Mouse (Mus musculus): ENCODE results near the gene Mlxipl. TPM values are rescaled to one million over a fixed set of nuclear protein-coding genes. Genes with fewer than 3 reads are reported as not detected.
A peak's percentile ranks its signal among the peaks of the same experiment; 100 is the strongest.

The Mlxipl gene
- polyA plus RNA-seq, 1 experiment from 2014 or later, result 0.91 TPM

- WGBS, result 72% methylated on average over 6 of the region's 6 CpGs
- no peak overlapping the region for H3K9ac ChIP-seq
- H3K27me3 ChIP-seq (ENCODE audit: control insufficient read depth, insufficient read depth, low read length), result no peaks in the 10 kb centered on the region
- no peak overlapping the region for H3K27ac ChIP-seq
- ATAC-seq (ENCODE audit: low FRiP score) (no peak), DNase-seq (ENCODE audit: low spot score) (no peak)
- H3K4me3 ChIP-seq (replicated peaks; ENCODE audit: low read length), result no peak overlapping the region
- H3K4me1 ChIP-seq (replicated peaks; ENCODE audit: control insufficient read depth, insufficient read depth, low read length), result 0 out of 2 replicates have a peak, but pooled peaks cover 5% of the 10 kb centered on the region
- H3K9me3 ChIP-seq (ENCODE audit: control insufficient read depth, low read length), result no peaks in the 10 kb centered on the region
- H3K4me2 ChIP-seq (replicated peaks), result no peak overlapping the region
- peaks cover 64% of the 10 kb centered on the region for H3K36me3 ChIP-seq (replicated peaks; ENCODE audit: control insufficient read depth, insufficient read depth)
Measured at GRCm38 (mm10) chr5:135181776-135182175, 92.1 kb downstream of the Mlxipl start.

- ATAC-seq (ENCODE audit: low FRiP score), result no peak
- Histone ChIP-seq H3K9me3 (ENCODE audit: control insufficient read depth, low read length) (no peaks in the 10 kb centered on the region), H3K36me3 (replicated peaks; ENCODE audit: control insufficient read depth, insufficient read depth) (peaks cover 49% of the 10 kb centered on the region), H3K4me1 (replicated peaks; ENCODE audit: control insufficient read depth, insufficient read depth, low read length) (peaks cover 6% of the 10 kb centered on the region), H3K4me3 (replicated peaks; ENCODE audit: low read length) (no peak overlapping the region), H3K4me2 (replicated peaks) (no peak overlapping the region), H3K27me3 (ENCODE audit: control insufficient read depth, insufficient read depth, low read length) (no peaks in the 10 kb centered on the region), H3K27ac (no peak overlapping the region), H3K9ac (no peak overlapping the region)
- 54% methylated on average over 8 of the region's 8 CpGs for WGBS
- no peak for DNase-seq (ENCODE audit: low spot score)
Measured at GRCm38 (mm10) chr5:135183131-135183861, 93.6 kb downstream of the Mlxipl start.

DNA sequence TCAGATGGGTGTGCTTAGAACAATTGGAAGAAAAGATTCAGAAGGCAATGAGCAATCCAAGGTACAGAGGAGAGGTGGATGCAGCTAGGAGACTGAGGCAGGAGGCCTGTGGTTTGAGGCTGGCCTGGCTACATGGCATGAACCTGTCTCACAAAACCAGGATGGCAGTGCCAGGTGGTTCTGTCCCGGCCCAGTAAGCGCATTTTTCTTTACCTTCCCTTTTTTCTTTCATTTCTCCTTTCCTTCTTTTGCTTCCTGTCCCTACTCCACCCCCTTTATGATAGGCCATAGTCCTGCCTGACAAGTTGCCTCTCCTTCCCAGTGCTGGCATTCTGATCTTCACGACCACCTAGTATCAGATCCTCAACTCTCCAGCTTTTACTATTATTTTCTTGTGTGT lies 95.3 kb downstream of the Mlxipl start:
- no peaks in the 10 kb centered on the region for H3K27me3 ChIP-seq (ENCODE audit: control insufficient read depth, insufficient read depth, low read length)
- WGBS, result 97% methylated on average over 3 of the region's 3 CpGs
- H3K4me3 ChIP-seq (replicated peaks; ENCODE audit: low read length), result no peak overlapping the region
- H3K36me3 ChIP-seq (replicated peaks; ENCODE audit: control insufficient read depth, insufficient read depth), result peaks cover 32% of the 10 kb centered on the region
- H3K4me1 ChIP-seq (replicated peaks; ENCODE audit: control insufficient read depth, insufficient read depth, low read length), result peaks cover 23% of the 10 kb centered on the region
- H3K4me2 ChIP-seq (replicated peaks), result no peak overlapping the region
- H3K9ac ChIP-seq, result no peak overlapping the region
- no peak overlapping the region for H3K27ac ChIP-seq
- ATAC-seq (ENCODE audit: low FRiP score) (no peak), DNase-seq (ENCODE audit: low spot score) (no peak)
- no peaks in the 10 kb centered on the region for H3K9me3 ChIP-seq (ENCODE audit: control insufficient read depth, low read length)

- H3K4me2 ChIP-seq (replicated peaks), result no peak overlapping the region
- H3K27ac ChIP-seq, result no peak overlapping the region
- peaks cover 24% of the 10 kb centered on the region for H3K4me1 ChIP-seq (replicated peaks; ENCODE audit: control insufficient read depth, insufficient read depth, low read length)
- H3K36me3 ChIP-seq (replicated peaks; ENCODE audit: control insufficient read depth, insufficient read depth), result peaks cover 28% of the 10 kb centered on the region
- H3K9me3 ChIP-seq (ENCODE audit: control insufficient read depth, low read length), result no peaks in the 10 kb centered on the region
- WGBS, result 40% methylated on average over 3 of the region's 3 CpGs
- no peak for ATAC-seq (ENCODE audit: low FRiP score)
- no peaks in the 10 kb centered on the region for H3K27me3 ChIP-seq (ENCODE audit: control insufficient read depth, insufficient read depth, low read length)
- H3K4me3 ChIP-seq (replicated peaks; ENCODE audit: low read length), result no peak overlapping the region
- DNase-seq (ENCODE audit: low spot score), result no peak
- H3K9ac ChIP-seq, result no peak overlapping the region
Measured at GRCm38 (mm10) chr5:135185596-135185995, 95.9 kb downstream of the Mlxipl start.

DNA sequence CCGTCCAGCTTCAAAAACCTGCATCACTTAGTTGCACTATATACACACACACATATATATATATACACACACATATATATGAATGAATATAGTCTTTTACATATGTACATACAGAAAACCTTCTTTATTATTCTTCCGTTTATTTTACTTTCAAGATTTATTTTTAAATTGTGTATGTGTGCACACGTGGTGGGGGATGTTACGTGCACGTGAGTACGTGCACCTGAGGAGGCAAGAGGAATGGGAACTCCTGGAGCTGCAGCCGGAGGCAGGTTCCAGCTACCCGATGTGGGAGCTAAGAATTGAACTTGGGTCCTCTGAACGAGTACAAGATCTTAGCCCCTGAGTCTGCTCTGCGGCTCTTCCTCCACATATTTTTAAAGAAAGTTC lies 96.5 kb downstream of the Mlxipl start:
- Histone ChIP-seq H3K4me1 (replicated peaks; ENCODE audit: control insufficient read depth, insufficient read depth, low read length) (peaks cover 24% of the 10 kb centered on the region), H3K27me3 (ENCODE audit: control insufficient read depth, insufficient read depth, low read length) (no peaks in the 10 kb centered on the region), H3K4me2 (replicated peaks) (peak overlapping the region; percentile 62), H3K36me3 (replicated peaks; ENCODE audit: control insufficient read depth, insufficient read depth) (peaks cover 23% of the 10 kb centered on the region), H3K4me3 (replicated peaks; ENCODE audit: low read length) (peak overlapping the region; percentile 82), H3K9me3 (ENCODE audit: control insufficient read depth, low read length) (no peaks in the 10 kb centered on the region), H3K9ac (peak overlapping the region; percentile 90), H3K27ac (peak overlapping the region; percentile 93)
- ATAC-seq (ENCODE audit: low FRiP score) (no peak), DNase-seq (ENCODE audit: low spot score) (no peak)
- WGBS, result 21% methylated on average over 10 of the region's 10 CpGs

- peaks cover 18% of the 10 kb centered on the region for H3K36me3 ChIP-seq (replicated peaks; ENCODE audit: control insufficient read depth, insufficient read depth)
- no peaks in the 10 kb centered on the region for H3K27me3 ChIP-seq (ENCODE audit: control insufficient read depth, insufficient read depth, low read length)
- DNase-seq (ENCODE audit: low spot score) (peak; percentile 98), ATAC-seq (ENCODE audit: low FRiP score) (peak; percentile 96)
- H3K4me1 ChIP-seq (replicated peaks; ENCODE audit: control insufficient read depth, insufficient read depth, low read length), result peaks cover 27% of the 10 kb centered on the region
- H3K27ac ChIP-seq, result peak within 1 kb of the TSS; percentile 93
- H3K4me3 ChIP-seq (replicated peaks; ENCODE audit: low read length), result peak within 1 kb of the TSS; percentile 82
- H3K9me3 ChIP-seq (ENCODE audit: control insufficient read depth, low read length), result no peaks in the 10 kb centered on the region
- WGBS, result under 1% methylated on average over 57 of the region's 57 CpGs
- H3K9ac ChIP-seq, result peak within 1 kb of the TSS; percentile 90
- H3K4me2 ChIP-seq (replicated peaks), result peak within 1 kb of the TSS; percentile 62
Measured at GRCm38 (mm10) chr5:135186621-135187348, 97.1 kb downstream of the Mlxipl start, which contains the start of gene Baz1b. Gene Baz1b, plus strand, starts transcription at chr5:135187264.

- H3K4me2 ChIP-seq (replicated peaks), result peak overlapping the region; percentile 62
- H3K27me3 ChIP-seq (ENCODE audit: control insufficient read depth, insufficient read depth, low read length), result no peaks in the 10 kb centered on the region
- peak overlapping the region; percentile 93 for H3K27ac ChIP-seq
- no peaks in the 10 kb centered on the region for H3K9me3 ChIP-seq (ENCODE audit: control insufficient read depth, low read length)
- H3K4me3 ChIP-seq (replicated peaks; ENCODE audit: low read length), result peak overlapping the region; percentile 82
- H3K4me1 ChIP-seq (replicated peaks; ENCODE audit: control insufficient read depth, insufficient read depth, low read length), result peaks cover 27% of the 10 kb centered on the region
- DNase-seq (ENCODE audit: low spot score) (peak; percentile 34), ATAC-seq (ENCODE audit: low FRiP score) (peak; percentile 64)
- peak overlapping the region; percentile 90 for H3K9ac ChIP-seq
- under 1% methylated on average over 88 of the region's 102 CpGs for WGBS
- H3K36me3 ChIP-seq (replicated peaks; ENCODE audit: control insufficient read depth, insufficient read depth), result peaks cover 10% of the 10 kb centered on the region
Measured at GRCm38 (mm10) chr5:135187349-135188213, 97.9 kb downstream of the Mlxipl start.

Data from hindbrain, embryonic 14.5 days (tissue).